Comparison of ENCODE assay signal across 21 mouse cellular contexts in the genomic region with DNA sequence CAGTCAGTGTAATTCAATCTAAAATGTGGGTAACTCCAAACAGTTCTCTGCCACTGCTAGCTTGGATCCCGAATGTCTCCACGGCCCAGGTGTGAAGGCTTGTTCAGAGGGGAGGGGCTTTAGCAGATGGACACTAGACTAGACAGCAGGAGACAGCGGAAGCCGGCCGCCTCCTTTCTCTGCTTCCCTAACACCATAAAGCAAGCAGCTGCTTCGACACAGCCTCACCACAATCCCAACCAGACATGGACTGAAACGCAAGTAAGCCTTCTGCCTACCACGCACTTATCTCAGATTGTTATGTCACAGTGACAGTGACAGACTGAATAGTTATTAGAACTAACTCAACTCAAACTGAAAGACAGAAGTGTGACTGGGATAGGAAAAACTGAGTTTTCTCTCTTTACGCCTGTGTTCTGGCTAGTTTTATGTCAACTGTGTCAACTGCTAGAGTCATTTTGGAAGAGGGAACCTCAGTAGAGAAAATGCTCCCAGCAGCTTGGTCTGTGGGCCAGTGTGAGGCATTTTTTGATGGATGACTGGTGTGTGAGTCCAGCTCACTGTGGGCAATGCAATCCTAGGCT.
DNase-seq lines count a peak whose midpoint lies in the region; ATAC-seq and TF ChIP-seq lines count a peak whose summit lies in the region.
"Had no signal": no experiment of that assay in that cellular context is flagged by ENCODE, and none has a peak within 500 bp of the region (broad histone marks: within the 10 kb centered on the region; RNA-seq: fewer than 3 reads in every experiment).

No protein-coding gene starts in this region.

- no peak for TF ChIP-seq POLR2A in brain, embryonic 14.5 days (IDR thresholded peaks at IDR 0.05; ENCODE audit: borderline replicate concordance, extremely low read depth, insufficient read depth, insufficient read length, poor library complexity, severe bottlenecking)

- no peak for DNase-seq in frontal cortex, postnatal 25 days (ENCODE audit: low spot score in 2 of 2)
- DNase-seq in layer of hippocampus, adult 9-11 months: peak; percentile 42
- no peak for DNase-seq in layer of hippocampus, adult 8-10 months (ENCODE audit: low spot score in 2 of 2)
- peak; percentile 6 for DNase-seq in adipocyte (ENCODE audit: low spot score)
- DNase-seq in brain, embryonic 14.5 days (ENCODE audit: low read depth): peak; percentile 11
- DNase-seq in left cerebral cortex, postnatal 10 days (ENCODE audit: extremely low spot score in 1 of 2, low spot score in 2 of 2): no peak
- DNase-seq in cerebellum, postnatal 25 days: no peak
- DNase-seq: adrenal gland, adult 2 months; adrenal gland, postnatal 10 days; adrenal gland, postnatal 25 days; cerebellum, adult 11 months; cerebellum, adult 18-20 months; cerebellum, adult 8-10 months; cerebellum, adult 9-11 months; cerebellum, postnatal 14 days; forebrain, postnatal 0 days had no signal

- ATAC-seq in frontal cortex, adult (ENCODE audit: low TSS enrichment): peak; percentile 79
- ATAC-seq: activated CD4-positive, CD25-positive, alpha-beta regulatory T cell, adult 4 months; forebrain, embryonic 13.5 days; forebrain, embryonic 15.5 days; forebrain, postnatal 0 days; Patski had no signal

- TF ChIP-seq CTCF in brain, embryonic 14.5 days (IDR thresholded peaks at IDR 0.05; ENCODE audit: borderline replicate concordance, extremely low read depth, insufficient read depth, insufficient read length): no peak

- intact Hi-C loops in left cerebral cortex, postnatal 10 days (cut with DNase I): no loop called here

Comparison
In these comparisons a context has a peak if more than half of its experiments do, and no peak if none do; other contexts are left out.
1. DNase-seq: peak in layer of hippocampus, adult 9-11 months (single experiment), adipocyte (single experiment) and brain, embryonic 14.5 days (single experiment); none in frontal cortex, postnatal 25 days (0 of 2), layer of hippocampus, adult 8-10 months (0 of 2), left cerebral cortex, postnatal 10 days (0 of 2) and cerebellum, postnatal 25 days (0 of 2).